Mouse (Mus musculus): ENCODE data around the gene Rapgef1. TPM values are rescaled to one million over a fixed set of nuclear protein-coding genes. Genes with fewer than 3 reads are reported as not detected.
"Not testable (repeated sequence)": the region's sequence is repeated elsewhere in the genome, so short reads cannot be mapped to it uniquely, and the experiment has no call there.

Gene Rapgef1
- polyA plus RNA-seq, 1 experiment = 13.8 TPM

DNA sequence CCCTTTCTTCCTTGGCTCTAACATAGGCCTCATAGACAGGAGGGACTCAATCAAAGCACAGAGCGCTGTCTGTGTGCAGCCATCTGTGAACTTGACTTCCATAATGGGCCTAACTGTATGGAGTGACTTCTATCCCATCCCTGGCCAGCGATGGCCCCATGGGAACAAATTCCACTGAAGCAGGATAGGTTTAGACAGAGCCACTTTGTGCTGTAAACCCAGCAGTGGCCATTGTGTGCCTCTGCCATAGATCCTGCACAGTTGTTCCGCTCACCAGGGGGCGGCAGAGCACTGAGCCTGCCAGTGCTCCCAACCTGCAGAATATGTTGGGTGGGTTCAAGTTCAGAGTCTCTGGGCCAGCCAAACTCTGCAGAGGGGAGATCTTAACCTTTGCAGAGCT is 88.2 kb downstream of the Rapgef1 start:
- Histone ChIP-seq H3K9me3 (no peaks in the 10 kb centered on the region), H3K36me3 (replicated peaks; ENCODE audit: low read length) (peaks cover 90% of the 10 kb centered on the region), H3K27me3 (replicated peaks) (no peaks in the 10 kb centered on the region), H3K4me1 (peaks cover 3% of the 10 kb centered on the region; the same call in 1 of the 2 replicates), H3K4me3 (replicated peaks) (no peak overlapping the region)
- TF ChIP-seq GATA1 (IDR thresholded peaks at IDR 0.05; ENCODE audit: borderline replicate concordance, low read length) = no peak
- no peak for TF ChIP-seq FLI1 (IDR thresholded peaks at IDR 0.05; ENCODE audit: low read length)

DNA sequence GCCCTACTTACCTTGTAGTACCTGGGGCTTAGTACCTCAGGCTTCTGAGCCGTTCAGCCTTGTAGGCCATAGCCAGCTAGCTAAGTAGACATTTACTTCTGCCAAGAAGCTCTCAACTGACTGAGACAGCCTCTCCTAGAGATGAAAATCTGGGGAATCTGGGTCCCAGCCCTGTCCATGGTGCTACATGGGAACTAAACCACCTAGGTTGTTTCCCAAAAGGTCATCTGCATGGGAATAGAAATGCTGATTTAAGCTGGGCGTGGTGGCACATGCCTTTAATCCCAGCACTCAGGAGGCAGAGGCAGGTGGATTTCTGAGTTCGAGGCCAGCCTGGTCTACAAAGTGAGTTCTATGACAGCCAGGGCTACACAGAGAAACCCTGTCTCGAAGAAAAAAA is 88.7 kb downstream of the Rapgef1 start:
- not testable (repeated sequence) for H3K4me3 ChIP-seq (replicated peaks); H3K9me3 ChIP-seq; H3K27me3 ChIP-seq (replicated peaks); H3K4me1 ChIP-seq
- peaks cover 90% of the 10 kb centered on the region for H3K36me3 ChIP-seq (replicated peaks; ENCODE audit: low read length)

DNA sequence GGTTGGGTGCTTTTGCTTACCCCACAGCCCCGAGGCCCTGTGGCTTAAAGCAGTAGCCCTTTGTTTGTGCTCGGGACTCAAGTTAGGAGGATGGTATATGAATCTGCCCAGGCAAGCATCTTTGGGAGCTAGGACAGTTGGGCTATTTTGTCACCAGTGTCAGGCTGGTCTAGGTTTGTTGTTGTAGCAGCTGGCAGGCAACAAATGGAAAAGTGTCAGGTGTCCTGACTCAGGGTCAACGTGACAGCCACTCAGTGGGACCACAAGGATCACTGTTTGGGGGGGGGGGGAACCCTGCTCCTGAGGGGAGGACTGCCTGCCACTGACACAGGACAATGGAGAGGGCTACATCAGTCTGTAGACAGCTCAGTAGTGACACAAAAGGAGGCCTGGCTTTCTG is 91.5 kb downstream of the Rapgef1 start:
- no peak for TF ChIP-seq FLI1 (IDR thresholded peaks at IDR 0.05; ENCODE audit: low read length)
- no peak for TF ChIP-seq GATA1 (IDR thresholded peaks at IDR 0.05; ENCODE audit: borderline replicate concordance, low read length)
- peaks cover 21% of the 10 kb centered on the region for H3K4me1 ChIP-seq

DNA sequence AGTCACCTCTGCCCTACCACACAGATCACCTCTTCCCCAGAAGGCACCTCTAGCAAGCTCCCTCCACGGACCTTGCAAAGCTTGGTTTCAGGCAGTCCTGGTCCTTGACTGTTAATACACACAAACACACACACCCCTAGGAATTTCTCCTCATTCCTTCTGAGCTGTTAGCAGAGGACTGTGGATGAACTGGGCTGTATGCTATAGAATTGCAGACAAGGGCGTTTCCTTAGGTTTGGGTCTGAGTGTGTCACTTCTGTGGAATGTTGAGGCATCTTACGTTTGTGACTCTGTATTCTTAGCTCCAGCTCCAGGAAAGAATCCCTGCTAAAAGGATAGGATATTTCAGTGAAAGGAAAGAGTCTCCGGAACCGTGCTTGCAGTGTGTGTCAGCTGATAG is 92.4 kb downstream of the Rapgef1 start:
- no peak for TF ChIP-seq GATA1 (IDR thresholded peaks at IDR 0.05; ENCODE audit: borderline replicate concordance, low read length)
- no peak for TF ChIP-seq FLI1 (IDR thresholded peaks at IDR 0.05; ENCODE audit: low read length)
- Histone ChIP-seq H3K4me1 (peaks cover 25% of the 10 kb centered on the region), H3K9me3 (no peaks in the 10 kb centered on the region), H3K36me3 (replicated peaks; ENCODE audit: low read length) (peaks cover 88% of the 10 kb centered on the region), H3K27me3 (replicated peaks) (no peaks in the 10 kb centered on the region), H3K4me3 (replicated peaks) (no peak overlapping the region)

More for the DNA sequence above, 91.5 kb downstream of the Rapgef1 start:
- no peaks in the 10 kb centered on the region for H3K9me3 ChIP-seq
- no peaks in the 10 kb centered on the region for H3K27me3 ChIP-seq (replicated peaks)
- peaks cover 88% of the 10 kb centered on the region for H3K36me3 ChIP-seq (replicated peaks; ENCODE audit: low read length)
- H3K4me3 ChIP-seq (replicated peaks) = no peak overlapping the region

DNA sequence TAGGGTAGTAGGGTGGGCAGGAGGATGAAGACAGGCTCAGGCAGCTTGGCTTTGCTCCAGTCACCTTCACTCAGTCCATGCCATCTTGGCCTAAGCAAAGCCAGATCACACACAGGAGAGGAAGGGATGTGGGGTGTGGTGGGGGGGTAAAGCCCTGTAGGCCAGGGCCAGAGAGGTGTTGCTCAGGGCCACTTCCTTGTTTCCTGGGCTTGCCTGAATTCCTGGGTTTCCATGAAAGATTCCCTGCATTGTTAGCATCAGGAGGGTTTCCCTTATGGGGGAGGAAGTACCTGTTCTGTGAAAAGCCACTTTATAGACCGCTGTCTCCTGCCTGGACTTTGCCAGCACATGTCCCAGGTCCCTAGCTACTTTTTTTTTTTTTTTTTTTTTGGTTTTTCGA is 94.0 kb downstream of the Rapgef1 start:
- H3K4me3 ChIP-seq (replicated peaks) = no peak overlapping the region
- no peaks in the 10 kb centered on the region for H3K27me3 ChIP-seq (replicated peaks)
- TF ChIP-seq GATA1 (IDR thresholded peaks at IDR 0.05; ENCODE audit: borderline replicate concordance, low read length) (no peak), FLI1 (IDR thresholded peaks at IDR 0.05; ENCODE audit: low read length) (no peak)
- no peaks in the 10 kb centered on the region for H3K9me3 ChIP-seq
- H3K4me1 ChIP-seq = peaks cover 25% of the 10 kb centered on the region
- peaks cover 90% of the 10 kb centered on the region for H3K36me3 ChIP-seq (replicated peaks; ENCODE audit: low read length)

DNA sequence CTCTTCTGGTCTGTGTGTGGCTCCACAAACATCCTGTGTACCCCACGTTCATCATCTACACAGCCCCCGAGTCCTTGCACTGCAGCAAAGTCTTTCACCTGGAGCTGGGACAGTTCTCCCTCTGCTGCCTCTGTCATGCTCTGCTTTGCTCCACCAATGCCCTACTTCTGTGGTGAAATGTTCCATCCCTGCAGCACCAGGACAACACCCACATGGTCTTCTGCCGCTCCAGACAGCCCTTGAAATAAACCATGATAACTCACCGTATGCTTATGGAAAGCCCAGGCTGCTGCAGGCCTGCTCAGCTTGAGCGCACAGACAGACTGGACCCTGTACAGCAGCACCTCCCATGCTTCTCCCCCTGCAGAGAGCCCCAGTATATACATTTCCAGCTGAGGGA is 94.6 kb downstream of the Rapgef1 start:
- H3K4me1 ChIP-seq = peaks cover 25% of the 10 kb centered on the region
- H3K27me3 ChIP-seq (replicated peaks) = no peaks in the 10 kb centered on the region
- TF ChIP-seq FLI1 (IDR thresholded peaks at IDR 0.05; ENCODE audit: low read length) = no peak
- no peak for TF ChIP-seq GATA1 (IDR thresholded peaks at IDR 0.05; ENCODE audit: borderline replicate concordance, low read length)
- H3K9me3 ChIP-seq = no peaks in the 10 kb centered on the region
- H3K36me3 ChIP-seq (replicated peaks; ENCODE audit: low read length) = peaks cover 92% of the 10 kb centered on the region
- no peak overlapping the region for H3K4me3 ChIP-seq (replicated peaks)

DNA sequence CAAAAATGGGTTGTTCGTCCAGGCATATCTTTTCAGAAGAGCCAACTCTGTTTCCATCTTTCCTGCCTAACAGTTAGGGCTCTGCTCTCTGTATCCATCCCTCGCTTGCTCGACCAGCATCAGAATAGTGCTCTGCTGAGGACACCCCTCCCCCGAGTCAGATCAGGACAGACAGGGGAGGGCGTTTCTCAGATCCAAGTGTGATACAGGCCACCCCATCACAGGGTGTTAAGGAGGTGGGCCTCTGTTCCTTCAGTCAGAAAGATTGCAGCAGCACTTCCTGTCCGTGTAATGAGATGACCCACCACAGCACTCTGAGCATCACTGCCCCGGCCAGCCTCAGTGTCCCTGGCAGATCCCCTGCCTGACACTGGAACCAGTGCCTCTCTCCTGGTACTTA is 96.6 kb downstream of the Rapgef1 start:
- H3K36me3 ChIP-seq (replicated peaks; ENCODE audit: low read length) = peaks cover 98% of the 10 kb centered on the region
- H3K9me3 ChIP-seq = no peaks in the 10 kb centered on the region
- H3K4me1 ChIP-seq = peaks cover 25% of the 10 kb centered on the region
- TF ChIP-seq FLI1 (IDR thresholded peaks at IDR 0.05; ENCODE audit: low read length) = no peak
- no peak for TF ChIP-seq GATA1 (IDR thresholded peaks at IDR 0.05; ENCODE audit: borderline replicate concordance, low read length)
- H3K27me3 ChIP-seq (replicated peaks) = no peaks in the 10 kb centered on the region
- no peak overlapping the region for H3K4me3 ChIP-seq (replicated peaks)

DNA sequence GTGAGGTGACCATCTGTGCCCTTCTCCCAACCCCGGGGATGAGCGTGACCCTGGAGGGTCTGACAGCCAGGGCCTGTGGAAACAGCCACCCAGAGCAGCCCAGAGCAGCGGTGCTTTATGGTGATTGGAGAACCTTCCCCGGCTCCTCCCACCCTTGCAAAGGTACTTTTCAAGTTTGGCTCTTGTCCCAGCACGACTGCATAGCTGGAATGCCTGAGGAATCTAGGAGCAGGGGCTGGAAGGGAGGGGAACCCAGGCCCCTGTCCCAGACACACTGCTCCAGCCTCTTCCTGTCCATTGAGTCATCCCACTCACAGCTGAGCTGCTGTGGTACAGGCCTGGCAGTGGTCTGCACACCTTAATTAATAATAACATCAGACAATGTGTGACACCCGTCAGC is 97.2 kb downstream of the Rapgef1 start:
- H3K36me3 ChIP-seq (replicated peaks; ENCODE audit: low read length) = peaks cover 98% of the 10 kb centered on the region
- TF ChIP-seq GATA1 (IDR thresholded peaks at IDR 0.05; ENCODE audit: borderline replicate concordance, low read length) = no peak
- no peak for TF ChIP-seq FLI1 (IDR thresholded peaks at IDR 0.05; ENCODE audit: low read length)

DNA sequence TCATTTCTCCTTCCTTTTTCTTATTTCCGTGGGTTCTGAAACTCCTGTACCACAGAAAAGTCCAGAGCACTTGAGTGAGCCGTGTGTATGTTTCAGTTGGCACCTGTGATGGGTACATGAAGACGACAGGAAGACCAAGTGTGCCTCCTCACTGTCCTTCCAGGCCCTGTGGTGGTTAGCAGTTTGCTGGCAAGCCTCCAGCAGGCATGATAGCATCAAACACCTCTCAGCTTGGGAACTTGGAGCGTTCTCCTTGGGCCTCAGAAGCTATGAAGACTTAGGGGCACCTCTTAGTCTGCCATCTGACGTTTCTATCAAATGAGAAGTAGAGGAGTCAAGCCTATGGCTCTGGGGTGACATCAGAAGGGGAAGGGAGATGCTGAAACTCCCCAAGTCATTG is 99.1 kb downstream of the Rapgef1 start:
- H3K36me3 ChIP-seq (replicated peaks; ENCODE audit: low read length) = peaks cover 98% of the 10 kb centered on the region
- peaks cover 29% of the 10 kb centered on the region for H3K4me1 ChIP-seq
- no peak for TF ChIP-seq FLI1 (IDR thresholded peaks at IDR 0.05; ENCODE audit: low read length)
- no peak for TF ChIP-seq GATA1 (IDR thresholded peaks at IDR 0.05; ENCODE audit: borderline replicate concordance, low read length)

More for the DNA sequence above, 97.2 kb downstream of the Rapgef1 start:
- Histone ChIP-seq H3K4me1 (peaks cover 25% of the 10 kb centered on the region), H3K27me3 (replicated peaks) (no peaks in the 10 kb centered on the region), H3K9me3 (no peaks in the 10 kb centered on the region), H3K4me3 (replicated peaks) (no peak overlapping the region)

DNA sequence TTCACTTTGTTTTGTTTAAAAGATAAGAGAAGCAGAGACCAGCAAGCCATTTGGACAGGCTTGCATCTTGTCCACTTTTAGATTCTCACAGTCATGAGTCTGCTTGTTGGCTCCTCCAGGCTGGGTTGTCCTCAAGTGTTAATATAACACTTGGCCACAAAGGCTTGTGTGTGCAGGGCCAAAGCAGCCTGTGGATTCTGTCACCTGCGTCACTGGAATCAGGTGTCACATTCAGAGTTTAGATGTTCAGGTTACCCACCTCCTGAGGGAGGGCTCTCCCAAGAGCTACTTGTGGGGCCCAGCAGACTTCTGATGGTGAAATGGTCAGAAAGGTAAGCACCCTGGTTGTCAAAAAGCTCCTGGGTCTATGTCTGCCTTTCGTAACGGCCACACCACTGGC is 103.6 kb downstream of the Rapgef1 start:
- H3K36me3 ChIP-seq (replicated peaks; ENCODE audit: low read length) = peaks cover 99% of the 10 kb centered on the region

More for the DNA sequence above, 99.1 kb downstream of the Rapgef1 start:
- H3K4me3 ChIP-seq (replicated peaks) = no peak overlapping the region
- H3K9me3 ChIP-seq = no peaks in the 10 kb centered on the region
- no peaks in the 10 kb centered on the region for H3K27me3 ChIP-seq (replicated peaks)

More for the DNA sequence above, 103.6 kb downstream of the Rapgef1 start:
- Histone ChIP-seq H3K4me1 (peaks cover 30% of the 10 kb centered on the region), H3K27me3 (replicated peaks) (no peaks in the 10 kb centered on the region), H3K4me3 (replicated peaks) (no peak overlapping the region), H3K9me3 (no peaks in the 10 kb centered on the region)
- TF ChIP-seq GATA1 (IDR thresholded peaks at IDR 0.05; ENCODE audit: borderline replicate concordance, low read length) = no peak
- TF ChIP-seq FLI1 (IDR thresholded peaks at IDR 0.05; ENCODE audit: low read length) = no peak
